Mouse (Mus musculus) spleen, adult 2 months (tissue): Measurements from ENCODE around the gene Dmap1. TPM values are rescaled to one million over a fixed set of nuclear protein-coding genes. Genes with fewer than 3 reads are reported as not detected.

ENCODE experiments used
- DNase-seq, 2 experiments: peaks; one replicate each; pipeline versions ENCODE4 v3.0.0 to v3.0.0-alpha.2; 2012 to 2021; ENCODE audit warnings: low spot score in 2 of 2, low read depth in 1 of 2
- H3K27ac ChIP-seq: fragments of 200-500 bp; 2 replicates; pipeline ENCODE4 v1.5.1; 2012; ENCODE audit warnings: low read length, inconsistent platforms; ENCODE audit not compliant: insufficient read depth
- H3K27me3 ChIP-seq: fragments of 200-500 bp; 2 replicates; pipeline ENCODE4 v1.6.1; 2012; ENCODE audit warnings: mild to moderate bottlenecking, moderate library complexity, low read length, inconsistent platforms; ENCODE audit not compliant: control insufficient read depth, insufficient read depth
- H3K36me3 ChIP-seq: fragments of 200-500 bp; 2 replicates; pipeline ENCODE4 v1.6.1; 2012; ENCODE audit warnings: mild to moderate bottlenecking, low read length, inconsistent platforms; ENCODE audit not compliant: control insufficient read depth, insufficient read depth
- H3K4me1 ChIP-seq: fragments of 200-500 bp; 2 replicates; pipeline ENCODE4 v1.6.1; 2011; ENCODE audit warnings: inconsistent platforms; ENCODE audit not compliant: control insufficient read depth, insufficient read depth, insufficient read length
- H3K4me3 ChIP-seq: fragments of 200-500 bp; 2 replicates; pipeline ENCODE4 v1.5.1; 2011; ENCODE audit warnings: mild to moderate bottlenecking, inconsistent platforms; ENCODE audit not compliant: insufficient read depth, insufficient read length; ENCODE audit errors: extremely low read depth
- CTCF ChIP-seq: fragments of 200-500 bp; IDR thresholded peaks from 2 replicates; pipeline ENCODE4 v1.5.1; 2011; ENCODE audit warnings: mild to moderate bottlenecking, inconsistent platforms; ENCODE audit not compliant: insufficient read depth, insufficient read length, insufficient replicate concordance; ENCODE audit errors: extremely low read depth
- POLR2A ChIP-seq: fragments of 200-500 bp; IDR thresholded peaks from 2 replicates; pipeline ENCODE4 v1.6.1; 2011; ENCODE audit warnings: low read depth, low read length, inconsistent platforms
- WGBS: fragments of 180-500 bp; shearing (Covaris S2); methylation state at CpG from one replicate; pipeline ENCODE4 v1.1.7; 2018; 5-methylcytosine and 5-hydroxymethylcytosine counted together
- polyA plus RNA-seq: library from polyadenylated mRNA; depleted of rRNA; stranded (reverse); fragments of >200 nt; gene quantifications from 2 replicates; pipeline ENCODE4 v1.2.3, GENCODE M21; 2012

The Dmap1 gene
- polyA plus RNA-seq, 1 experiment, result 13.9 TPM

- no peaks in the 10 kb centered on the region for H3K4me1 ChIP-seq
- no peak for DNase-seq
- H3K27me3 ChIP-seq, result no peaks in the 10 kb centered on the region
- H3K36me3 ChIP-seq, result peaks cover 3% of the 10 kb centered on the region; the same call in 1 of the 2 replicates
- no peak for TF ChIP-seq CTCF
- TF ChIP-seq POLR2A, result no peak
- WGBS, result 90% methylated on average over 8 of the region's 8 CpGs
- no peak overlapping the region for H3K27ac ChIP-seq
- H3K4me3 ChIP-seq, result no peak overlapping the region
Measured at GRCm38 (mm10) chr4:117651626-117652101, 30.4 kb downstream of the Dmap1 start.

DNA sequence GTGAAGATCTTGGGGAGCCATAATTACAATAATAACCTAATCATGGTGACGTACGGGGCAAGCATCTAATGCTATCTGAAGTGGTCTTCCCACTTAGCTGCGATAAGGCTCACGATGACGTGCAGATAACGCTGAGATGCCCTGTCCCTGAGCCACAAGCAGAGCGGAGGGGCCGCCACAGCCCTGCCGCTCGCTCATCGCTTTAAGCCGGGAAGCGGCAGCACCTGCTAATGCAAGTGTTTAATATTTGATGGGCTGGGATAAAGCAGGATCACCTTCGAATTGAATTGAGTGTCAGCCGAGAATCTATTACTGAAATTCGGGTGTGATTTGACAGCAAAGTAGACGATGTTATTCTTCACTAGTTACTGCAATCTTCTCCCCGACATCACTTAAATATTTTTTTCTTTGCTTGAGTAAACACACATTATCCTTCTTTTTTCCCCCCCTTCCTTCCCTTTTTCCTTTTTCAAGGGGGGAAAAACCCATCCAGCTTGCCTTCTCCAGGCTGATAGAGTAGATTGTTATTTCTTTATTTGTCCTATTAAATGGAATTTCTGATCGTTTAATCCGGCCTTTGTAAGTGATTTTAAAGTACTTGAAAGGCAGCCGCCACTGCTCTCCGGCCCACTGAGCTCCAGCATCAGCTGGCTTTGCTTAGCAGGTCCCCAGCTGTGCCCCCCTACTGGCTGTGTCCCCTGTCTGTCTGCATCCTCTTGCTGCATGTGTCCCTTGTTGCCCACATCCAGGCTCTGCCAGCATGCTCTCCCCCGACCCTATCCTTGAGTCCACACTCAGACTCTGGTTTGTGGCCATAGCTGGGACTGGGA, 34.9 kb downstream of the Dmap1 start:
- no peaks in the 10 kb centered on the region for H3K27me3 ChIP-seq
- WGBS, result 90% methylated on average over 23 of the region's 23 CpGs
- TF ChIP-seq POLR2A (no peak), CTCF (no peak)
- peaks cover 3% of the 10 kb centered on the region for H3K36me3 ChIP-seq
- DNase-seq, result no peak
- no peak overlapping the region for H3K27ac ChIP-seq
- no peaks in the 10 kb centered on the region for H3K4me1 ChIP-seq
- no peak overlapping the region for H3K4me3 ChIP-seq

GRCm38 (mm10) chr4:117646496-117646895, 35.6 kb downstream of the Dmap1 start:
- peaks cover 3% of the 10 kb centered on the region for H3K36me3 ChIP-seq
- H3K4me3 ChIP-seq, result no peak overlapping the region
- WGBS, result 90% methylated on average over 8 of the region's 8 CpGs
- H3K4me1 ChIP-seq, result no peaks in the 10 kb centered on the region
- H3K27ac ChIP-seq, result no peak overlapping the region
- no peak for DNase-seq
- TF ChIP-seq POLR2A (no peak), CTCF (no peak)
- H3K27me3 ChIP-seq, result no peaks in the 10 kb centered on the region

DNA sequence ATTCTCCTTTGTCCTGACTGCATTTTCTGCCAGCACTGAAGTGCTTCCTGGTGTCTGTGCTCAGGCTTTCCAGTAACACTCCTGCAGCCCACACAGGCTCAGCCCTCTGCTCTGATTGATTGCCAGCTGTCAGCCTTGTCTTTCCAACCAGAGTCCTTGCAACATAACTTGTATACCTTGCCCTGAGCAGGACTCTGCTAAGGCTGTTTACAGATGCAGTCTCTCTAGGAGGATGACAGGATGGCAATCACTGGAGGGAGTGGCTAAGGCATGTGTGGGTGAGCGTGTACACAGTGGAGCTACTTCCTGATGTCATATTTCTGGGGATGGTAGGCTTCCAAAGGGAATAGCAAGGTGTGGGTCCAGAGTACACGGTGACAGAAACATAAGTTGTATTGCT, 36.2 kb downstream of the Dmap1 start:
- Histone ChIP-seq H3K27ac (no peak overlapping the region), H3K4me1 (no peaks in the 10 kb centered on the region), H3K27me3 (no peaks in the 10 kb centered on the region), H3K36me3 (peaks cover 3% of the 10 kb centered on the region), H3K4me3 (no peak overlapping the region)
- 86% methylated on average over 2 of the region's 2 CpGs for WGBS
- no peak for TF ChIP-seq POLR2A
- no peak for TF ChIP-seq CTCF
- no peak for DNase-seq

GRCm38 (mm10) chr4:117645031-117645435, 37.0 kb downstream of the Dmap1 start:
- WGBS, result 91% methylated on average over 22 of the region's 22 CpGs
- peaks cover 2% of the 10 kb centered on the region for H3K36me3 ChIP-seq
- no peak for DNase-seq
- no peak for TF ChIP-seq CTCF
- TF ChIP-seq POLR2A, result no peak
- H3K27me3 ChIP-seq, result no peaks in the 10 kb centered on the region
- no peak overlapping the region for H3K4me3 ChIP-seq
- no peaks in the 10 kb centered on the region for H3K4me1 ChIP-seq
- no peak overlapping the region for H3K27ac ChIP-seq

DNA sequence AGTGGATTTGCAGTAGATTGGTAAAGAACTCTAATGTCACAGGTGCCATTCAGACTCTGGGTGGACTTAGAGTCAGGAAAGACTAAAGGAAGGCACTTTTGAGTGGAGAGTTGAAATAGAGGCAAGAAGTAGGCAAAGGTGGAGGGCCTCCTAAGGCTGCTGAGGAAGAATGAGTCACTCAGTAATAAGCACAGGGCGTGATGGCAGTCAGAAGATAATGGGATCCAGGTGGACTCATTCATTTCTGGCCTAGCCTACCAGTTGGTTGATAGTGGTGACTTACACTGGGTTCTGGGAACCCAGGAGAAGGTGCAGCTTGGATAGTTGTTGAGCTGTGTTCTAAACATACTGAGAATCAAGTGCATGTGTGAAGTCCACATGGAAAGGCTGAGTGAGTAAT, 40.3 kb downstream of the Dmap1 start:
- Histone ChIP-seq H3K27ac (no peak overlapping the region), H3K4me3 (no peak overlapping the region), H3K36me3 (no peaks in the 10 kb centered on the region; the same call in 1 of the 2 replicates), H3K27me3 (no peaks in the 10 kb centered on the region), H3K4me1 (no peaks in the 10 kb centered on the region)
- WGBS, result 93% methylated on average over 1 of the region's 1 CpGs
- TF ChIP-seq POLR2A, result no peak
- no peak for TF ChIP-seq CTCF
- no peak for DNase-seq

DNA sequence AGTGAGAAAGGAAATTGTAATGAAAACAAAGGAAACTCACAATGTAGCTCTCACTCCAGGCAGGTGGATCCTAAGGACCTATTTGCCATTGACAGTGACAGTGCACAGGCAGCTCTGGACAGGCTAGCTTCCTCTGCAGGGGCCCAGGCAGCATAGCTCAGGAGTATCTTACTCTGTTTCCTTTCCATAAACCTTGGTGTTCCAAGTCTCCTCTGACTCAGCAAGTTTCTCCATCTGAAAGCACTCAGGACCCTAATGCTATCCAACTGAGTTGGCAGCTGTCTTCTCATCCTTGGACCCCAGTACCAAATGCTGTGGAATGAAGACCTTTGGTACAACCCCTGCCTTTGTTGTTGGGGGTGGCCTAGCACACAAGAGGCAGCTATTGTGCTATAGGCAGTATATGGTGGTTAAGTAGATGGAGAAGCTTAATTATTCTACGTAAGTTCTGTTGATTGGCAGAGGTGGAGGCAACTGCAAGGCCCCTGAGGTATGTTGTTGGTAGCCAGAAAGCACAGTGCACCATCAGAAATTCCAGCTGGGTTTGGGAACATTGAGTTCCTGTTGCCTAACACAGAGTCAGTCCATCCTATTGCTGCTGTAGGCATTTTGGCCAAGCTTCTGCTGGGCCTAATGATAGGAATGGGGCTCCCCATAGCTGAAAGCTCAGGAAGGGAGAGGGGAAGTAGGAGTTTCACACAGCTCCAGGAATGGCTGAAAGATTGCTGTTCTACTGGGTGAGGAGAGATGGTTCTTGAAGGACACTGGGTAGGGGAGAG, 41.0 kb downstream of the Dmap1 start:
- TF ChIP-seq CTCF (no peak), POLR2A (no peak)
- no peak for DNase-seq
- Histone ChIP-seq H3K27me3 (no peaks in the 10 kb centered on the region), H3K4me3 (no peak overlapping the region), H3K36me3 (no peaks in the 10 kb centered on the region; the same call in 1 of the 2 replicates), H3K27ac (no peak overlapping the region), H3K4me1 (no peaks in the 10 kb centered on the region)
- WGBS, result 100% methylated on average over 1 of the region's 1 CpGs
